Mouse (Mus musculus): Measurements from ENCODE around the gene Gprc5d.

DNA sequence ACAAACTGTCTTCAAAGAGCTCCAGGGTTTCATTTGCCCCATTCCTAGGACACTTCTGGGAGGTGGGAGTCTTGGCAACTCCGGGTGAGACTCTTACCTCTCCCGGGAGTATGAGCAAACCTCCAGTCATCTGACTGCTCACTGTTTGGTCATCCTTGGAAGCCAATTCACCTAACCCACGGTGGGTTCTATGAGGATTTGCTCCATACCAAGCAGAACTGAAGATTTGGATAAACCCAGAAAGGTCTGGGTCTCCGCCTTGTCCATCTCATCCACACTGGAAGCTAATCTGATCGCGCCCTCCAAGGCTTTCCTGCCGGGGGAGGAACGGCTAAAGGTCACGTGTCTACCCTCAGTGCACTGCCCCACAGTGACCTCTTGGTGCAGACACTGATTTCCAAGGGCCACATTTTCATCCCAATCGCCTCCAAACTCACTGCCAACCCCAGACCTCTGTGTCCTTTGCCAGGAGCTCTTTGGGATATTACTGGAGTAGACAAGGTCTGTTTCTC lies 34.0 kb downstream of the Gprc5d start:
- TF ChIP-seq CTCF (IDR thresholded peaks at IDR 0.05; ENCODE audit: low read depth) (no peak), EP300 (optimal IDR thresholded peaks at IDR 0.05) (no peak)
